Mouse (Mus musculus): ENCODE results near the gene Gm17571. TPM values are rescaled to one million over a fixed set of nuclear protein-coding genes. Genes with fewer than 3 reads are reported as not detected.

Gene Gm17571
- total RNA-seq (2021): not detected
- long read RNA-seq, experiment 1: 0 reads
- long read RNA-seq, experiment 2: 0 reads

GRCm38 (mm10) chr9:13446703-13447285 lies at the start of gene Gm17571:
Gene Gm17571 (minus strand): TSS chr9:13446753.
- no peak within 1 kb of the TSS for H3K27ac ChIP-seq
- DNase-seq (ENCODE audit: low spot score in 2 of 2): no peak
- no peak within 1 kb of the TSS for H3K4me3 ChIP-seq
- TF ChIP-seq CTCF (conservative IDR thresholded peaks at IDR 0.05): no peak

GRCm38 (mm10) chr9:13495530-13495929 lies 49.0 kb upstream of the Gm17571 start:
- no peak for TF ChIP-seq CTCF (conservative IDR thresholded peaks at IDR 0.05)
- no peak for DNase-seq (ENCODE audit: low spot score in 2 of 2)
- no peak overlapping the region for H3K27ac ChIP-seq
- no peak overlapping the region for H3K4me3 ChIP-seq

DNA sequence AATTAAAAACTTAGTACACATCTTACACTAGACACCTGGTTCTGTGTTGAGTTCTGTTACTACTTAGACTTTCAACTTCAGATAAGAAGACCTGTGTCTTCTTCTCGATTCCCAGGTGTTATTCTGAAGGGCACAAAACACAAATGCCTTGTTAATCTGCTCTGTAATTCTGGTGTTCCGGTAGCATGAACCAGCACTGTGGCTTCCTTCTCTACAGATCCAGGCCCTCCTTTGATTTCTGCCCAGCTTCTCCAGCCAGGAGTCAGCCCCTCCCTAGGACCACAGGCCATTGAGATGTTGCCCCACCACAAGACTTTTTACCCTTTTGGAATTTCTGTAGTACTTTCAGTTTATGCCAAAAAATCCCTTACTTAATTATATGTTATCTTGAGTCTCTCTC lies 47.2 kb upstream of the Gm17571 start:
- H3K27ac ChIP-seq: no peak overlapping the region
- no peak for TF ChIP-seq CTCF (conservative IDR thresholded peaks at IDR 0.05)
- no peak overlapping the region for H3K4me3 ChIP-seq
- no peak for DNase-seq (ENCODE audit: low spot score in 2 of 2)

DNA sequence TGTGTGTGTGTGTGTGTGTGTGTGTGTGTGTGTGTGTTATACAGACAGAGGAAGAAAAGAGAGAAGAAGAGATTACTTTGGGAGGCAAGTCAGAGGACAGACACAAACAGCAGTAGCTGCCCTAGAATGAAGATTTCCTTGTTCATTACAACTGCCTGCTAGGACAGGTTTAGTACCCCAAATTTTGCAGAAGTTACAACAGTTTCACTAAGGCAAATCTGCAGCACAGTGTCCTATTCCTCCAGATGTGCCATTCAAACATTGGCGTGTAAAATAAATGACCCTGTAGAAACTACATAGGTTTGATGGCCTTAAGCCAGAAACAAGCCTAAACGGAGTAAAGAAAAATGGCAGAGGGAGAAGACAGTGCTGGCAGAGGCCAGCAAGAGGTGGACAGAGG lies 46.3 kb upstream of the Gm17571 start:
- Histone ChIP-seq H3K27ac (no peak overlapping the region), H3K4me3 (no peak overlapping the region)
- TF ChIP-seq CTCF (conservative IDR thresholded peaks at IDR 0.05): no peak
- no peak for DNase-seq (ENCODE audit: low spot score in 2 of 2)

DNA sequence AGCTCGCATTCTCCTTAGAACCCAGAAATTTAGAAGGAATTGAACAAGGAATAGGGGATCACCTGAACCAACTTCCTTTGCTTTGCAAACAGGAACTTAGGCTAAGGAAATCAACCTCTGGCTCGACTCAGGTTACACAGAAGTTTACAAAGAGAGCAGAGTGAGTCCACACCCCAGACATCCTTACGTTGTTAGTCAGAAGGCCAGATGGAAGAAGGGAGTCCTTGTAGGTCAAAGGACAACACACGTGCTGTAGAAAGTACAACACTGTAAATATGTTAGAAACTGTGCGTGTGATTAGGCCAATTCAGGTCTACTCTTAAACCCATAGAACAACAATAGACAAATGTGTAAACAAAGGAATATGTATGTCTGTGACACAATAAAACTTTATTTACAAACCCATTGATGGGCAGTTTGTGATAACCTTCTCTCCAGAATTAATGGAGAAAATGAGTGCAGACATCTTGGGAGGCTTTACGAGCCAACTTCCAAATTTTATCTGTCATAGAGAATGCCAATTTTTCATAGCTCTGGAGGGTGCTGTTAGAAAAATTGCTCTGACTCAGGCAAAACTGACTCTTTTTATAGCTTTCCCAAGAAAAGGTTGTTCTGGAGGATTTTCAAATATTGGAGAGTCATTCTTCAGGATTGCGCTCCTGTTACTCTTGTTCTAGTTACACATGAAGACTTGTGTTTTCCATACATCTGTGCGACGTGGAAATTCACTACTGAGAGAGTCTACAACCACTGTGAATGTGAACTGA lies 45.5 kb upstream of the Gm17571 start:
- Histone ChIP-seq H3K4me3 (no peak overlapping the region), H3K27ac (peak overlapping the region; percentile 2; the same call in 1 of the 2 replicates)
- DNase-seq (ENCODE audit: low spot score in 2 of 2): no peak
- TF ChIP-seq CTCF (conservative IDR thresholded peaks at IDR 0.05): no peak

DNA sequence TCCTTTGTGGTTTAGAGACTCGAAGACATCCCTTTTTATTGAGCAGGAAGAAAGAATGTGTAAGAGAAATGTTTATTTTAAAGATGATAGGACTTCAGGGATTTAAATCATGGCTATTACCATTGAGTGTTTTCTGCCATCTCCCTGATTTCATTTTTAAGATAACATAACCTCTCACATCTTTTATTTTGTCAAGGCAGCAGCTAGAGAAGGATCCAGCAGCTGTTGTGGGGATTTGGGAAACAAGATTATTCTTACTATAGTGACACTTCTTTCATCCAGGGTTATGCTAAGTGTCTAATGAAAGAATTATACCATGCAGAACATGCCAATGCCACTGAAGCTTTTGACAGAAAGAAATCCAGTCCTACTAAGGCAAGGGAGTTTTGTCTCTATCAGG lies 44.6 kb upstream of the Gm17571 start:
- no peak for TF ChIP-seq CTCF (conservative IDR thresholded peaks at IDR 0.05)
- Histone ChIP-seq H3K4me3 (no peak overlapping the region), H3K27ac (no peak overlapping the region)
- no peak for DNase-seq (ENCODE audit: low spot score in 2 of 2)

GRCm38 (mm10) chr9:13485914-13486313 lies 39.4 kb upstream of the Gm17571 start:
- TF ChIP-seq CTCF (conservative IDR thresholded peaks at IDR 0.05): no peak
- no peak for DNase-seq (ENCODE audit: low spot score in 2 of 2)
- peak overlapping the region; percentile 52 for H3K27ac ChIP-seq
- no peak overlapping the region for H3K4me3 ChIP-seq

DNA sequence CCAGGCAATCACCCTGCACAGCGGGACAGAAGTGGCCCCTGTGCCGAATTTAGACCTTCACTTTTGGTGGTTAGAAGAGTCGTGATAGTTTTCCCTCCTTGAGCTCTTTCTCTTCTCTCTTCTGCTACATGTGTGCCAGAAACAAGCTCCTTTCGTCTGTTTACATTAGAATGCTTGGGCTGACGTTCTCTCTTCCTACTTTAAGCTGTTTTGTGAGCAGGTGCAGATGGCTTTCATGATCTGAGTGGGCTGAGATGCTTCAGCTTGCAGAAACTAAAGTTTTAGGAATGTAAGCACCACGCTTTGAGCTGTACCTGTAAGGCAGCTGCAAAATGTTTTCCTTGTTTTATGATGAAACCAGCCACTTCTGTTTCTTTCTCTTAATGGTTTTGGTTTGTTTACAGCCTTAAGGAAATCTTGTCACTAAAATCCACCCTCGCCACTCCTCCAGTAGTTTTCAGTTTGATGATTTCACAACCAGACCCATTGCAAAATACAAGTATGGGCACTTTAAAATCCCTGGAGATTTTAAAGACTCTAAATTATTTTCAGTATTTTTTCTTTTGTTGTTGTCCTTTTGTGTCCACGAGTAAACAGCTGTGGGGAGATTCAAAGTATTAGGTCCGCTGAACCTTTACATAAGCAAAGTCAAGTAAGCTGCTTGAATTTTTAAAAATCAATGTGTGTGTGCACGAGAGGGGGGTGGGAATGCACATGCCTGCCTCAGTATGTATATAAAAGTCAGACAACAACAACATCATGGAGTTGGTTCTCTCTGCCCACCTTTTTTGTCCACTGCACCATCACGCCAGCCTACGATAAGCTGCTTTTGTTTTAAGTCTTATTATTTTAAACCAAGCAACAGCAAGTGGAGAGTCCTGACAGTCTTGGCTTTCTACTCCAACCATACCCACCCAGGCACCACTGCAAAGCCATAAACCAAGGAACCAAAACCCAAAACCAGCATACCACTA lies 38.0 kb upstream of the Gm17571 start:
- Histone ChIP-seq H3K4me3 (no peak overlapping the region), H3K27ac (peak overlapping the region; percentile 52)
- no peak for TF ChIP-seq CTCF (conservative IDR thresholded peaks at IDR 0.05)
- peak in 1 of 2 experiments; percentile 24 for DNase-seq (ENCODE audit: low spot score in 2 of 2)

DNA sequence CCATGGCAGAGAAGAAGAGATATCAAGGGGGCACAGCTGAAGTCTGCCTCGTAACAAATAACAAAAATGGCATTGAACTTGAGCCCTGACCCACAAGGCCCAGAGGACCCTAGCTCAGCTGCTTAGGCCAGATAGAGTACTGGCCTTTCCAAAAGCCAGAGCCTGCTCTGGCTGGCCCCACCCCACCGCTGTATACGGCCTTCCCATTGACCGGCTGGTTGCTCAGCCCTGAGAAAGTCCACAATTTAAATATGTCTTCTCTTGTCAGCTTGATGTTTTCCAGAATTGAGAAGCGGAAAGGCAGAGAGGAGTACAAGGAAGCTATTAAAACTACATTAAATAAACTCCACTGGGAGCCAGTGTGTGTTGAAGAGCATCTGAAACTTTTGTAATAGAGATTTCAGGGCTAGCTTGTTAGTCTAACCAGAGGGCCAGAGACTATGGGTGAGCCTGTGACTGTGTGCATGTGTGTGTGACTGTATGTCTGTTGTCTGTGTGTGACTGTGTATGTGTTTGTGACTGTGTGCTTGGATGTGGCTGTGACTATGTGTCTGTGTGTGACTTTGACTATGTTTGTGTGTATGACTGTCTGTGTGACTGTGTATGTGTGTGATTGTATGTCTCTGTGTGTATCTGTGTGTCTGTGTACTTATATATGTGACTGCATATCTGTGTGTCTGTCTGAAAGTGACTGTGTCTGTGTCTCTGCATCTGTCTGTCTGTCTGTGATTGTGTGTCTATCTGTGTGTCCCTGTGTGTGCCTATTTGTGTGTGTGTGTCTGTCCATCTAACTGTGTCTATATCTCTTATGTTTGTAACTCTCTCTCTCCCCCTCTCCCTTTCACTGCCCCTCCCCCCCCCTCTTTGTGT lies 36.9 kb upstream of the Gm17571 start:
- no peak for TF ChIP-seq CTCF (conservative IDR thresholded peaks at IDR 0.05)
- no peak for DNase-seq (ENCODE audit: low spot score in 2 of 2)

GRCm38 (mm10) chr9:13479275-13479674 lies 32.7 kb upstream of the Gm17571 start:
- TF ChIP-seq CTCF (conservative IDR thresholded peaks at IDR 0.05): no peak
- no peak for DNase-seq (ENCODE audit: low spot score in 2 of 2)
- H3K4me3 ChIP-seq: no peak overlapping the region
- peak overlapping the region; percentile 20; the same call in 1 of the 2 replicates for H3K27ac ChIP-seq

More for the DNA sequence above, 36.9 kb upstream of the Gm17571 start:
- Histone ChIP-seq H3K4me3 (no peak overlapping the region), H3K27ac (peak overlapping the region; percentile 43; the same call in 1 of the 2 replicates)

DNA sequence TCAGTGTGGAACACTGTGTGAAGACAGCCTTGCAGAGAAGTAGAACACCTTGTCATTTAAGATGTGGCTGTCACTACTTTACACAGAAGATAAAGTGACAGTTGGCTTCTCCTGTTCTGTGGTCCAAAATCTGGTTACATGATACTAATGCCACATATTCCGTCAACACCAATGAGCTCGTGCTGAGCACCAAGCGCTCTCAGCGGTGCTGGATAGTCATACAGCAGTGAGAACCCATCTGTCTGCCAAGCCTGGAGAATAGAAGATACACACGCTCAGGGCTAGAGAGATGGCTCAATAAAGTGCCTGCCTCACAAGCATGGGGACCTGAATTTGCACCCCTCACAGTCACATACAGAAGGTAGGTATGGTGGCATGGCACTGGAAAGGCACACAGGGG lies 28.4 kb upstream of the Gm17571 start:
- H3K4me3 ChIP-seq: no peak overlapping the region
- TF ChIP-seq CTCF (conservative IDR thresholded peaks at IDR 0.05): no peak
- no peak for DNase-seq (ENCODE audit: low spot score in 2 of 2)
- 0 out of 2 replicates have a peak overlapping the region, but pooled peaks have one; percentile 15 for H3K27ac ChIP-seq

- no peak for DNase-seq (ENCODE audit: low spot score in 2 of 2)
- TF ChIP-seq CTCF (conservative IDR thresholded peaks at IDR 0.05): no peak
- Histone ChIP-seq H3K27ac (peak overlapping the region; percentile 52), H3K4me3 (no peak overlapping the region)
These were observed 23.5 kb upstream of the Gm17571 start for GRCm38 (mm10) chr9:13470013-13470412.
